Mouse (Mus musculus): ENCODE measurements at regions not wholly inside any gene's neighbourhood (a gene's known extent, or its start where the extent isn't known, plus 50 kb on each side); places are given as distances from the start of the nearest gene placed in this dataset.
A peak's percentile ranks its signal among the peaks of the same experiment; 100 is the strongest.

DNA sequence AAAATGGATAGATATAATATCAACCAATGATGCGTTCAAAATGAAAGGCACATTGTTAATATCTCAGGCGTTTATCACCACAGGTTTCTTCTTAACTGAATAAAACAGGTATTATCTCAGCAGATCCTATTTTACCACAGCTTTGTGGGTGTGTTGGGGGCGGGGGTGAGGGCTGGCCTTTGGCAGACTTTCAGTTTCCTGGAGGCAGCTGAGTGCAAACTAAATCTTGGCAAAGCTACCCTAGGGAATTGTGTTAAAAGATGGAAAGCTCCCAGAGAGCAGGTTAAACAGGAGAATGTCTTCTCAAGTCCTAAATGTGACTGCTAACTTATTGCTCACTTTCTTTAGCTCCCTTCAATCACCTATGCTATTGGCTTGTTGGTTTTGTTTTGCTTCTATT lies 223.8 kb downstream of the Kdm4c start:
- no peak for DNase-seq (ENCODE audit: low read depth, low spot score)

DNA sequence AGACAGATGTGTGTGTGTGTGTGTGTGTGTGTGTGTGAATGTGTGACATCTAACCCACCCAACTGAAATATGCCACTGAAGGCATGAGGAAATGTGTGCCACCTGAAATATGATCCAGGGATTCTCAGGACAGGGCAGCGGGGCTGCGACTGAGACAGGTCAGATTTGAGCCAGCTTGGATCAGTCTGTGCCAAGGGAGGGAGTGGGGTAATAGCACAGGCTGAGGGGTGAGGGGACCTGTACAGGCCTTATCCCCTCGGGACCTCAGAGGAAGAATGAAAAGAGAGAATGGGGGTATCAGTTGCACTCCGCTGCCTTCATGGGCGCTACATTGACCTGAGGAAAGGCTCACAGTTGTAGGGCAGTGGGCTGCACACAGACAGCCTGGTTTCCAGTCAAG lies 270.2 kb downstream of the Kdm4c start:
- DNase-seq (ENCODE audit: low read depth, low spot score), result no peak

DNA sequence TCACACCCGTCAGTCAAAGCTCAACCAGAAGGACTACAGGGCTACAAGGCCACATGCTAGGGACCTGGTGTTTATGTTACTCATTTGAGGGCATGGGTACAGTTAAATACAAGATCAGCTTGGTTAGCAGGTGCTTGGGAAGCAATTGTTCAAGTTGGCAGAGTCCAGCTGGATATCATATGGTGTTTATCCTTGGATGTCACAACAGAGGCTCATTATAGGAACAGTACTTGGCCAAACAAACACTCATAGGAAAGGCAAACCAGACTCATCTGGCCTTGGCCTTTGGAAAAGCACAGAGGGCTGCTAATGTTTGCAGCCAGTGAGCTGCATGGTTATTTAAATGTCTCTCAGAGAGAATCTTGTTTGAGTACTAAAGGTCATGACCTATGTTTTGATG lies 311.6 kb downstream of the Kdm4c start:
- no peak for DNase-seq (ENCODE audit: low read depth, low spot score)

DNA sequence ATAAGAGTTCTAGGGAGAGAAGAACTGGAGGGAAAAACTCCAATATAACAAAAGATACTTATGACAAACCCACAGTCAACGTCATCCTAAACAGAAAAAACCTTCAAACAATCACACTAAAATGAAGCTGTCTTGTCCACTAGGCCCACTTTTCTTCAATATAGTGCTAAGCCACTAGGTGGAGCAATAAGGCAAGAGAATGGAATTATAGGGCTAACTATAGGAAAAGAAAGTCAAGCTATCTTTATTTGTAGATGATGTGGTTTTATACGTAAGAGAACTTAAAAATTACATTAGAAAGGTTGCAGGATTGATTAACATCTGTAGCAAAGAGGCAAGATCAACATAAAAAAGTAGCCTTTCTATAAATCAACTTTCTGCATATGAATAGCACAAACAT lies 321.3 kb downstream of the Kdm4c start:
- DNase-seq (ENCODE audit: low read depth, low spot score), result peak; percentile 8

DNA sequence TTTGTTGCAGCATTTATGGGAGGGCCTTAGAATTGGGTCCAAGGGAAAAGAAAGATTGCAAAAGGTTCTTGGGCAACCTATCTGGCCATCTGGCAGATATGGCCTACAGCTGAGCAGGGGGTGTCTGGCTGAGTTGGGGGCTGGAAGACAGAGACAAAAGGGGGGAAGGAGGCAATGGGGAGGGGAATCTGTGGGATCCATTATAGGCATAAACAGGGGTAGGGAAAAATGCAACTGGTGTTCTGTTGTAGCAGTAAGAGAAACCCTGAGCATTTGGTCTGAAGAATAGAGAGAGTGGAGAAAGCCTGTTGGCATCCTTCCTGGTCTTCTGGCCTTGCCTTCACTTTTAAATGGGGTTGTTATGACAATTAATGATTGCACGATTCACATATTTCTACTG lies 344.1 kb downstream of the Kdm4c start:
- no peak for DNase-seq (ENCODE audit: low read depth, low spot score)

DNA sequence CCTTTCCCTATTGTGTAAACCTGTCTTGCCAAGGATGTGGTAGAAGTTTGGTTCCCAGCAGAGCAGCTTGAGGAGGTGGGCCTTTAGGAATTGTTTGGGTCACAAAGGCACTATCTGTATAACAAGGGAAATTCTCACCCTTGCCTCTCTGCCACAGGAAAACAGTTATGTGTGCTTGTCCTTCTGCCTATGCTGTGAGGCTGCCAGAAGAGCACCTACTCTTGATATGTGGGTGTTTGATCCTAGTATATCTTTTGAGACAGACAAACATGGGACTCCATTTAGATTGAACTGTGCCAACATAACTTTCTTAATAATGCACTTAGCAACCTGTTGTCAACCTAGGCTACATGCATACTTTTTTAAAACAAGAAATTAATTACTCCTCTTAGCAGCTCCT lies 344.8 kb downstream of the Kdm4c start:
- DNase-seq (ENCODE audit: low read depth, low spot score), result no peak

DNA sequence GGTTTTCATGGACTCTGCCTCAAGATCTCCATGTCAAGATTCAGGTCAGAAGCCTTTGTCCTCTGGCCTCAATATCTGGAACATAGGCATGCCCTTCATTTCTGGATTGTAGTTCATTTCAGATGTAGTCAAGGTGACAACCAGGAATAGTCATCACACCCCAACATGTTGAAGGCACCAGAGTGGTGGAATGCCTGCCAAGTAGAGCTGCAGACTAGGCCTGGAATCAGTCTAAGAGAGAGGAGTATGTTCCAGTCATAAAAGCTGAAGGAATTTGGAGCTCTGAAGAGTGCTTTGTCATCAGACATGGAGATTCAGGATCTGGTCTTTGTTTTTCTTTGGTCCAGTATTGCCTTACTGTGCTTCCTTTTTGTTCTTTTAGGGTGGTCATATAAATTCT lies 346.5 kb downstream of the Kdm4c start:
- no peak for DNase-seq (ENCODE audit: low read depth, low spot score)

DNA sequence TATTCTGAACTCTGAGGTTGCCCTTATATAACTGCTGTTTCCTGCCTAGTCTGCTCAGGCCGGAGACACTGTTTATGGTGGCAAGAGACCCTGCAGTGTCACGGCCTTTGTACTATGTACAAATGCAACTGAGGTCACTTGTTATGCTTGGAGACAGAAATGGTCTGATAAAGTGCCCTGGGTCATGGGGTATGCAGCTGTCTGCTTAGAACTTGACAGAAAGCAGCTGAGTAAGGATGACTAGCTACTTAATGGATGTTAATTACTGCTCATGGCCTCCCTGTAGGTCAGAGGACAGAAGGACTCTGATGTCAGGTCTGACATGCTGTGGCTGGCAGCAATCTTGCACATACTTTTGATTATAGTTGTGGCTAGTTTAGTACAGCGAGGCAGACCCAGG lies 370.7 kb downstream of the Kdm4c start:
- DNase-seq (ENCODE audit: low read depth, low spot score), result no peak

Data from CD4-positive, CD25-positive, alpha-beta regulatory T cell, adult 2 months (primary cell).